28 mouse cellular contexts compared by ENCODE assay signal in genomic region chr15:85262805-85263204, GRCm38 (mm10).
"Had no signal": no experiment of that assay in that cellular context is flagged by ENCODE, and none has a peak within 500 bp of the region (broad histone marks: within the 10 kb centered on the region; RNA-seq: fewer than 3 reads in every experiment).

No protein-coding gene starts in this region.

- H3K9me3 ChIP-seq: heart, embryonic 15.5 days; limb, embryonic 15.5 days; liver, embryonic 13.5 days; liver, embryonic 15.5 days had no signal

- H3K4me3 ChIP-seq: gastrocnemius, adult 2 months; heart, adult 2 months; heart, embryonic 13.5 days; heart, embryonic 15.5 days; hindbrain, embryonic 13.5 days; hindbrain, embryonic 15.5 days; kidney, embryonic 15.5 days; limb, embryonic 13.5 days; limb, embryonic 15.5 days; liver, embryonic 13.5 days; liver, embryonic 15.5 days had no signal

- H3K4me2 ChIP-seq: heart, embryonic 11.5 days; heart, embryonic 13.5 days; heart, embryonic 15.5 days; hindbrain, embryonic 13.5 days; hindbrain, embryonic 15.5 days; kidney, embryonic 15.5 days; limb, embryonic 13.5 days; limb, embryonic 15.5 days; liver, embryonic 13.5 days; liver, embryonic 15.5 days had no signal

- H3K4me1 ChIP-seq: heart, embryonic 13.5 days; heart, embryonic 15.5 days; hindbrain, embryonic 15.5 days; liver, embryonic 13.5 days; liver, embryonic 15.5 days had no signal

- H3K36me3 ChIP-seq: hindbrain, embryonic 15.5 days; liver, embryonic 13.5 days; liver, embryonic 15.5 days had no signal

- ATAC-seq: forebrain, postnatal 0 days; hindbrain, postnatal 0 days; intestine, embryonic 16.5 days; liver, postnatal 0 days had no signal

- H3K9ac ChIP-seq: forebrain, postnatal 0 days; heart, embryonic 13.5 days; heart, embryonic 15.5 days; hindbrain, embryonic 13.5 days; hindbrain, embryonic 15.5 days; kidney, embryonic 15.5 days; limb, embryonic 13.5 days; limb, embryonic 15.5 days; liver, embryonic 13.5 days; liver, embryonic 15.5 days; liver, postnatal 0 days had no signal

- H3K27ac ChIP-seq: gastrocnemius, adult 2 months; heart, adult 2 months; heart, embryonic 13.5 days; heart, embryonic 15.5 days; hindbrain, embryonic 13.5 days; hindbrain, embryonic 15.5 days; hindbrain, postnatal 0 days; kidney, embryonic 15.5 days; kidney, postnatal 0 days; limb, embryonic 13.5 days; limb, embryonic 15.5 days; liver, embryonic 13.5 days; liver, embryonic 15.5 days had no signal

- H3K27me3 ChIP-seq: hindbrain, embryonic 13.5 days; hindbrain, embryonic 15.5 days; kidney, embryonic 15.5 days; limb, embryonic 13.5 days; limb, embryonic 15.5 days; liver, embryonic 13.5 days; liver, embryonic 15.5 days had no signal

- DNase-seq: forebrain, postnatal 0 days; gastrocnemius, adult 2 months; gastrocnemius, postnatal 10 days; gastrocnemius, postnatal 36 days; heart, adult 11 months; heart, adult 2 months; heart, postnatal 14 days; heart, postnatal 36 days; kidney, adult 11 months; kidney, adult 2 months; kidney, adult 9 months; kidney, postnatal 14 days; kidney, postnatal 36 days; left cerebral cortex, postnatal 4 days; liver, embryonic 13.5 days; liver, postnatal 0 days had no signal
